Mouse (Mus musculus) lung, embryonic 16.5 days (tissue): ENCODE measurements around the gene Olfr695. TPM values are rescaled to one million over a fixed set of nuclear protein-coding genes. Genes with fewer than 3 reads are reported as not detected.
"Not testable (repeated sequence)": the region's sequence is repeated elsewhere in the genome, so short reads cannot be mapped to it uniquely, and the experiment has no call there.

ENCODE experiments used
- ATAC-seq: fragments of 200-750 bp; cut with Nextera tagmentation; 2 replicates; pipeline ENCODE4 v1.8.0; 2017; ENCODE audit warnings: low read depth, mild to moderate bottlenecking, moderate library complexity
- H3K27ac ChIP-seq: fragments of 300-500 bp; sonication (generic); 2 replicates; pipeline ENCODE4 v1.5.1; 2014; ENCODE audit warnings: mild to moderate bottlenecking, control low read depth, low read length
- H3K27me3 ChIP-seq: fragments of 300-500 bp; sonication (generic); 2 replicates; pipeline ENCODE4 v1.6.1; 2014; ENCODE audit warnings: low read depth, low read length, mixed read lengths; ENCODE audit not compliant: control insufficient read depth, insufficient read depth
- H3K36me3 ChIP-seq: fragments of 300-500 bp; sonication (generic); 2 replicates; pipeline ENCODE4 v1.6.1; 2014; ENCODE audit warnings: low read length; ENCODE audit not compliant: control insufficient read depth, insufficient read depth
- H3K4me1 ChIP-seq: fragments of 300-500 bp; sonication (generic); replicated peaks from 2 replicates; pipeline ENCODE4 v1.6.1; 2014; ENCODE audit warnings: low read length, mixed read lengths; ENCODE audit not compliant: control insufficient read depth, insufficient read depth
- H3K4me2 ChIP-seq: fragments of 300-500 bp; sonication (generic); 2 replicates; pipeline ENCODE4 v1.6.1; 2014; ENCODE audit warnings: low read depth, low read length, control low read depth
- H3K4me3 ChIP-seq: fragments of 300-500 bp; sonication (generic); 2 replicates; pipeline ENCODE4 v1.5.1; 2014; ENCODE audit warnings: mild to moderate bottlenecking, low read length, control low read depth
- H3K9ac ChIP-seq: fragments of 300-500 bp; sonication (generic); 2 replicates; pipeline ENCODE4 v1.6.1; 2014; ENCODE audit warnings: low read length, control low read depth
- H3K9me3 ChIP-seq: fragments of 300-500 bp; sonication (generic); 2 replicates; pipeline ENCODE4 v1.6.1; 2016; ENCODE audit warnings: low read length; ENCODE audit not compliant: control insufficient read depth
- WGBS: fragments of 180-500 bp; shearing (Covaris S2); extraction: QIAGEN DNeasy Blood & Tissue Kit; methylation state at CpG from one replicate; pipeline ENCODE4 v1.1.7; 2014; 5-methylcytosine and 5-hydroxymethylcytosine counted together
- polyA plus RNA-seq: library from polyadenylated mRNA; unstranded; fragments of >200 nt; fragmentation: Nextera tagmentation; extraction: Ambion mirVana; gene quantifications from 2 replicates; pipeline ENCODE4 v1.2.1, GENCODE M21; 2015

The Olfr695 gene
- polyA plus RNA-seq, 1 experiment from 2014 or later, result not detected

- H3K4me1 ChIP-seq, ATAC-seq, H3K9me3 ChIP-seq, H3K4me2 ChIP-seq, H3K9ac ChIP-seq, H3K27ac ChIP-seq, H3K4me3 ChIP-seq, H3K36me3 ChIP-seq, H3K27me3 ChIP-seq: not testable (repeated sequence)
- 92% methylated on average over 10 of the region's 10 CpGs for WGBS
Observed at GRCm38 (mm10) chr7:106707705-106708104, 8.5 kb downstream of the Olfr695 start.

GRCm38 (mm10) chr7:106696891-106697290 lies 19.3 kb downstream of the Olfr695 start:
- H3K27ac ChIP-seq, result no peak overlapping the region
- H3K27me3 ChIP-seq, result no peaks in the 10 kb centered on the region
- H3K36me3 ChIP-seq, result no peaks in the 10 kb centered on the region
- 0 out of 2 replicates have a peak, but pooled peaks cover 2% of the 10 kb centered on the region for H3K9me3 ChIP-seq
- WGBS, result 52% methylated on average over 1 of the region's 1 CpGs
- H3K4me3 ChIP-seq, result no peak overlapping the region
- H3K4me2 ChIP-seq, result no peak overlapping the region
- H3K4me1 ChIP-seq, result no peaks in the 10 kb centered on the region
- H3K9ac ChIP-seq, result no peak overlapping the region
- no peak for ATAC-seq

- Histone ChIP-seq H3K9ac (no peak overlapping the region), H3K9me3 (no peaks in the 10 kb centered on the region), H3K4me1 (no peaks in the 10 kb centered on the region), H3K36me3 (no peaks in the 10 kb centered on the region), H3K4me2 (no peak overlapping the region), H3K27me3 (no peaks in the 10 kb centered on the region), H3K4me3 (no peak overlapping the region), H3K27ac (no peak overlapping the region)
- WGBS, result 73% methylated on average over 3 of the region's 3 CpGs
- no peak for ATAC-seq
Observed at GRCm38 (mm10) chr7:106692976-106693375, 23.2 kb downstream of the Olfr695 start.

GRCm38 (mm10) chr7:106691714-106692113 lies 24.5 kb downstream of the Olfr695 start, which contains the start of gene Olfr694:
TSS of gene Olfr694 (minus strand) at chr7:106691814.
- H3K36me3 ChIP-seq, result no peaks in the 10 kb centered on the region
- ATAC-seq, result no peak
- no peaks in the 10 kb centered on the region for H3K4me1 ChIP-seq
- no peaks in the 10 kb centered on the region for H3K27me3 ChIP-seq
- no peak within 1 kb of the TSS for H3K4me2 ChIP-seq
- H3K9me3 ChIP-seq, result no peaks in the 10 kb centered on the region
- H3K9ac ChIP-seq, result no peak within 1 kb of the TSS
- WGBS, result 93% methylated on average over 1 of the region's 1 CpGs
- no peak within 1 kb of the TSS for H3K4me3 ChIP-seq
- H3K27ac ChIP-seq, result no peak within 1 kb of the TSS

GRCm38 (mm10) chr7:106685382-106685781 lies 30.8 kb downstream of the Olfr695 start:
- WGBS, result 73% methylated on average over 2 of the region's 2 CpGs
- Histone ChIP-seq H3K9me3 (no peaks in the 10 kb centered on the region), H3K4me1 (no peaks in the 10 kb centered on the region), H3K27ac (no peak overlapping the region), H3K4me2 (no peak overlapping the region), H3K4me3 (no peak overlapping the region), H3K9ac (no peak overlapping the region), H3K27me3 (no peaks in the 10 kb centered on the region), H3K36me3 (no peaks in the 10 kb centered on the region)
- no peak for ATAC-seq

- no peak for ATAC-seq
- no peak within 1 kb of the TSS for H3K4me2 ChIP-seq
Observed at GRCm38 (mm10) chr7:106680484-106680883, 35.7 kb downstream of the Olfr695 start, which contains the start of gene Olfr693. TSS of gene Olfr693 (minus strand) at chr7:106680584.

More at GRCm38 (mm10) chr7:106680484-106680883, 35.7 kb downstream of the Olfr695 start, which contains the start of gene Olfr693:
- H3K9ac ChIP-seq, result no peak within 1 kb of the TSS
- H3K27me3 ChIP-seq, result no peaks in the 10 kb centered on the region
- no peaks in the 10 kb centered on the region for H3K4me1 ChIP-seq
- H3K9me3 ChIP-seq, result no peaks in the 10 kb centered on the region
- H3K4me3 ChIP-seq, result no peak within 1 kb of the TSS
- H3K27ac ChIP-seq, result no peak within 1 kb of the TSS
- H3K36me3 ChIP-seq, result no peaks in the 10 kb centered on the region

Other genes starting within 250 kb of the Olfr695 start
- not detected in 2 replicates for gene Olfr693, start 35.8 kb downstream of the Olfr695 start, polyA plus RNA-seq
- not detected in 2 replicates for gene Olfr694, start 24.6 kb downstream of the Olfr695 start, polyA plus RNA-seq
- not detected in 2 replicates for gene Olfr697, start 26.0 kb upstream of the Olfr695 start, polyA plus RNA-seq
- not detected in 2 replicates for gene Olfr698, start 39.0 kb upstream of the Olfr695 start, polyA plus RNA-seq
- gene Olfr699, start 76.8 kb upstream of the Olfr695 start, polyA plus RNA-seq, result not detected in 2 replicates
- gene Olfr700, start 92.4 kb upstream of the Olfr695 start, polyA plus RNA-seq, result not detected in 2 replicates
- not detected in 2 replicates for gene Olfr701, start 97.7 kb upstream of the Olfr695 start, polyA plus RNA-seq
- not detected in 2 replicates for gene Olfr702, start 117.5 kb upstream of the Olfr695 start, polyA plus RNA-seq
- gene Olfr703, start 127.0 kb upstream of the Olfr695 start, polyA plus RNA-seq, result not detected in 2 replicates
- gene Olfr704, start 146.8 kb upstream of the Olfr695 start, polyA plus RNA-seq, result not detected in 2 replicates
- not detected in 2 replicates for gene Olfr705, start 160.5 kb upstream of the Olfr695 start, polyA plus RNA-seq
- gene Olfr706, start 171.8 kb upstream of the Olfr695 start, polyA plus RNA-seq, result not detected in 2 replicates
- gene Olfr707, start 184.8 kb upstream of the Olfr695 start, polyA plus RNA-seq, result not detected in 2 replicates
- not detected in 2 replicates for gene Olfr1532-ps1, start 191.6 kb upstream of the Olfr695 start, polyA plus RNA-seq
- gene Olfr709-ps1, start 215.8 kb upstream of the Olfr695 start, polyA plus RNA-seq, result not detected in 2 replicates
- not detected in 2 replicates for gene Olfr710, start 231.9 kb upstream of the Olfr695 start, polyA plus RNA-seq
- gene Olfr6, start 247.5 kb upstream of the Olfr695 start, polyA plus RNA-seq, result not detected in 2 replicates